Comparison of ENCODE assay signal across 25 mouse cellular contexts in genomic region chr11:61757151-61757550, GRCm38 (mm10). TPM values are rescaled to one million over a fixed set of nuclear protein-coding genes. Genes with fewer than 3 reads are reported as not detected.
DNase-seq lines count a peak whose midpoint lies in the region; ATAC-seq and TF ChIP-seq lines count a peak whose summit lies in the region.
"Had no signal": no experiment of that assay in that cellular context is flagged by ENCODE, and none has a peak within 500 bp of the region (broad histone marks: within the 10 kb centered on the region; RNA-seq: fewer than 3 reads in every experiment).

No protein-coding gene starts in this region.

- no peak for TF ChIP-seq POLR2A in thymus, adult 2 months (IDR thresholded peaks at IDR 0.05; ENCODE audit: control insufficient read depth, extremely low read depth, insufficient read depth, low read length, poor library complexity)

- H3K4me3 ChIP-seq in liver, embryonic 12.5 days, result no peak overlapping the region
- no peak overlapping the region for H3K4me3 ChIP-seq in liver, embryonic 16.5 days (ENCODE audit: low read depth, low read length)
- no peak overlapping the region for H3K4me3 ChIP-seq in thymus, adult 2 months (ENCODE audit: control insufficient read depth, insufficient read depth, low read length)
- H3K4me3 ChIP-seq: embryonic facial prominence, embryonic 15.5 days; forebrain, embryonic 13.5 days; heart, embryonic 10.5 days; hindbrain, embryonic 10.5 days; hindbrain, embryonic 15.5 days had no signal

- peak; percentile 49 for DNase-seq in adipocyte (ENCODE audit: low spot score)
- DNase-seq in spleen, postnatal 36 days (ENCODE audit: low spot score in 2 of 2), result no peak
- DNase-seq in thymus, adult 2 months, result no peak
- DNase-seq in cerebellum, adult 9-10 months, result no peak
- DNase-seq: adrenal gland, postnatal 14 days; cerebellum, adult 2 months; cerebellum, postnatal 14 days; embryo, embryonic 11 days; forebrain, postnatal 0 days; gastrocnemius, postnatal 14 days; heart, postnatal 10 days had no signal

- H3K36me3 ChIP-seq in liver, embryonic 12.5 days, result peaks cover 43% of the 10 kb centered on the region
- no peaks in the 10 kb centered on the region for H3K36me3 ChIP-seq in liver, embryonic 16.5 days (ENCODE audit: control insufficient read depth, insufficient read depth)
- H3K36me3 ChIP-seq in thymus, adult 2 months (ENCODE audit: control insufficient read depth, insufficient read depth, low read length), result peaks cover 27% of the 10 kb centered on the region

- H3K27ac ChIP-seq in liver, embryonic 12.5 days, result peak overlapping the region; percentile 66
- H3K27ac ChIP-seq in liver, embryonic 16.5 days (ENCODE audit: low read length), result 0 out of 2 replicates have a peak overlapping the region, but pooled peaks have one; percentile 22
- H3K27ac ChIP-seq in thymus, adult 2 months (ENCODE audit: control insufficient read depth, insufficient read depth, low read length), result no peak overlapping the region
- H3K27ac ChIP-seq: embryonic facial prominence, embryonic 15.5 days; forebrain, embryonic 13.5 days; heart, embryonic 10.5 days; hindbrain, embryonic 10.5 days; hindbrain, embryonic 15.5 days had no signal

- 67% methylated on average over 2 of the region's 2 CpGs for WGBS in liver, embryonic 12.5 days (ENCODE audit: insufficient replicate concordance)
- 52% methylated on average over 2 of the region's 2 CpGs for WGBS in liver, embryonic 16.5 days (ENCODE audit: insufficient replicate concordance)
- 94% methylated on average over 2 of the region's 2 CpGs for WGBS in thymus, adult 2 months

- peaks cover 52% of the 10 kb centered on the region for H3K4me1 ChIP-seq in liver, embryonic 12.5 days
- peaks cover 24% of the 10 kb centered on the region for H3K4me1 ChIP-seq in liver, embryonic 16.5 days (ENCODE audit: control insufficient read depth, low read depth, low read length)
- H3K4me1 ChIP-seq in thymus, adult 2 months (replicated peaks; ENCODE audit: control insufficient read depth, insufficient read depth, low read length), result peaks cover 4% of the 10 kb centered on the region

- no peaks in the 10 kb centered on the region for H3K27me3 ChIP-seq in liver, embryonic 12.5 days (replicated peaks)
- H3K27me3 ChIP-seq in liver, embryonic 16.5 days (ENCODE audit: control insufficient read depth, insufficient read depth, low read depth, low read length), result no peaks in the 10 kb centered on the region
- H3K27me3 ChIP-seq in thymus, adult 2 months (ENCODE audit: control insufficient read depth, insufficient read depth, low read length), result no peaks in the 10 kb centered on the region
- H3K27me3 ChIP-seq: embryonic facial prominence, embryonic 15.5 days; forebrain, embryonic 13.5 days; hindbrain, embryonic 15.5 days had no signal

- H3K4me2 ChIP-seq in liver, embryonic 12.5 days, result peak overlapping the region; percentile 36
- no peak overlapping the region for H3K4me2 ChIP-seq in liver, embryonic 16.5 days (ENCODE audit: low read depth, low read length)
- H3K4me2 ChIP-seq: embryonic facial prominence, embryonic 15.5 days; forebrain, embryonic 13.5 days; hindbrain, embryonic 15.5 days had no signal

- TF ChIP-seq CTCF in thymus, adult 2 months (IDR thresholded peaks at IDR 0.05; ENCODE audit: borderline replicate concordance, control insufficient read depth, extremely low read depth, insufficient read depth, low read length, poor library complexity), result no peak

- no peaks in the 10 kb centered on the region for H3K9me3 ChIP-seq in liver, embryonic 12.5 days (replicated peaks)
- no peaks in the 10 kb centered on the region for H3K9me3 ChIP-seq in liver, embryonic 16.5 days (replicated peaks; ENCODE audit: control insufficient read depth, low read length)
- H3K9me3 ChIP-seq: embryonic facial prominence, embryonic 15.5 days; forebrain, embryonic 13.5 days; heart, embryonic 10.5 days; hindbrain, embryonic 10.5 days; hindbrain, embryonic 15.5 days had no signal

- peak overlapping the region; percentile 20; the same call in 1 of the 2 replicates for H3K9ac ChIP-seq in liver, embryonic 12.5 days
- no peak overlapping the region for H3K9ac ChIP-seq in liver, embryonic 16.5 days (ENCODE audit: low read depth, low read length)
- H3K9ac ChIP-seq: embryonic facial prominence, embryonic 15.5 days; forebrain, embryonic 13.5 days; forebrain, postnatal 0 days; hindbrain, embryonic 15.5 days had no signal

- ATAC-seq in erythroblast, adult 5-6 weeks (replicated peaks; ENCODE audit: low FRiP score, poor library complexity, severe bottlenecking), result peak; percentile 80
- no peak for ATAC-seq in liver, embryonic 12.5 days
- ATAC-seq in liver, embryonic 16.5 days (ENCODE audit: low read depth), result no peak
- ATAC-seq: forebrain, embryonic 13.5 days; forebrain, postnatal 0 days; intestine, embryonic 16.5 days had no signal

RNA-seq across cellular contexts. Expression of gene Prpsap2, which starts 4.7 kb away (rescaled TPM):
- total RNA-seq in erythroblast, adult 5-6 weeks (2015; ENCODE audit: low replicate concordance), result 6.7 and 13.2 TPM in 2 replicates
- 12.3 and 14.1 TPM in 2 replicates for total RNA-seq in erythroblast, adult 5-6 weeks (2017; ENCODE audit: low replicate concordance)
- 10.9 and 12.1 TPM in 2 replicates for polyA plus RNA-seq in liver, embryonic 12.5 days (2016; fragmentation: Nextera tagmentation; extraction: Ambion mirVana)
- 5.7 and 6.4 TPM in 2 replicates for polyA plus RNA-seq in liver, embryonic 16.5 days (2015; fragmentation: Nextera tagmentation; extraction: Ambion mirVana)
- 22.0 and 25.4 TPM in 2 replicates for polyA plus RNA-seq in thymus, adult 2 months (2012; rRNA removed)

RNA-seq across cellular contexts. Expression of gene Slc5a10, which starts 36.5 kb away (rescaled TPM):
- not detected in 2 replicates for total RNA-seq in erythroblast, adult 5-6 weeks (2015; ENCODE audit: low replicate concordance)
- total RNA-seq in erythroblast, adult 5-6 weeks (2017; ENCODE audit: low replicate concordance), result not detected in 2 replicates
- not detected in 2 replicates for polyA plus RNA-seq in liver, embryonic 12.5 days (2016; fragmentation: Nextera tagmentation; extraction: Ambion mirVana)
- not detected in 2 replicates for polyA plus RNA-seq in liver, embryonic 16.5 days (2015; fragmentation: Nextera tagmentation; extraction: Ambion mirVana)
- polyA plus RNA-seq in thymus, adult 2 months (2012; rRNA removed), result 0.27 and 0.36 TPM in 2 replicates
- total RNA-seq: adrenal gland, postnatal 14 days; common myeloid progenitor, adult 5-6 weeks; gastrocnemius, adult 18-20 months; gastrocnemius, postnatal 14 days; granulocyte monocyte progenitor cell, adult 5-6 weeks; heart, postnatal 10 days had no signal
- polyA plus RNA-seq: embryonic facial prominence, embryonic 11.5 days; forebrain, embryonic 13.5 days; heart, embryonic 10.5 days; heart, embryonic 14.5 days; hindbrain, embryonic 10.5 days; hindbrain, embryonic 15.5 days had no signal
